Mouse (Mus musculus) heart, postnatal 0 days (tissue): ENCODE measurements around the gene Lmo7.

ENCODE experiments used
- CTCF ChIP-seq: IDR thresholded peaks from 2 replicates; pipeline ENCODE4 v1.5.1; 2016; ENCODE audit warnings: antibody characterized with exemption, control low read depth, low read depth
- EP300 ChIP-seq: IDR thresholded peaks from 2 replicates; pipeline ENCODE4 v1.6.1; 2016; ENCODE audit warnings: antibody characterized with exemption, low read depth

DNA sequence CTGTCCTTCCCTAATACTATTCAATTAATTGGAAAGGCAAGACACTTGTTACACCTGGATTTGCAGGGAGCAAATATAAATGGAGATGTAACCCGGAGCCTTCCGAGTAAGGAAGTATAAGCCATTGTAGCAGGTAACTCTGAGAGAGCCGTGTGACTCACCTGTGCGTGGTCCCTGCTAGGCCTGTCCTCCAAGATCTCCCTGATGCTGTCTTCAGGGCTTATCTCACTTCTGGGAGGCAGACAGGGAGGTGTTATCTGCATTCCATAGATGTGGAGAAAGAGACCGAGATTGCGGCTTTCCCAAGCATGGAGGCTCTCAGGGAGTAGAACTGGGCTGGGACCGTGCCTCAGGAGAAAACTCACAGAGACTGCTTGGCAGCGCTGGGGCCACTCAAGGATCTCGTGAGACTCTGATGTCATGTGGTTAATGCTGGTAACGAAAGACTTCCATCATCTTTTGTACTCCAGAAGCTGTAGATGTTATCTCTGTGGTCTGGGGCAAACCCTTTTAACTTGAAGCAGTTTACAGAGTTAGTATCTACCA, 162.2 kb downstream of the Lmo7 start:
- TF ChIP-seq CTCF (no peak), EP300 (no peak)
